8 mouse cellular contexts compared by ENCODE assay signal in genomic region chr6:126563898-126564297, GRCm38 (mm10). TPM values are rescaled to one million over a fixed set of nuclear protein-coding genes. Genes with fewer than 3 reads are reported as not detected.
DNase-seq lines count a peak whose midpoint lies in the region; ATAC-seq and TF ChIP-seq lines count a peak whose summit lies in the region.
"Had no signal": no experiment of that assay in that cellular context is flagged by ENCODE, and none has a peak within 500 bp of the region (broad histone marks: within the 10 kb centered on the region; RNA-seq: fewer than 3 reads in every experiment).

No protein-coding gene starts in this region.

- peaks cover 13% of the 10 kb centered on the region for H3K4me1 ChIP-seq in hindbrain, embryonic 15.5 days (replicated peaks)
- no peaks in the 10 kb centered on the region for H3K4me1 ChIP-seq in small intestine, adult 2 months (ENCODE audit: control insufficient read depth, insufficient read depth, insufficient read length, low read length)
- H3K4me1 ChIP-seq: lung, embryonic 15.5 days had no signal

- no peak overlapping the region for H3K4me2 ChIP-seq in hindbrain, embryonic 15.5 days
- H3K4me2 ChIP-seq: lung, embryonic 15.5 days had no signal

- H3K9me3 ChIP-seq in hindbrain, embryonic 15.5 days = no peaks in the 10 kb centered on the region
- H3K9me3 ChIP-seq: lung, embryonic 15.5 days had no signal

- in situ Hi-C loops in Patski (cut with MboI; ENCODE audit: low pct_unique_long_range_greater_than_20kb) = loop anchor here (5.0 to 25.0 kb wide), 3 partner anchors 143 to 773 kb away; no protein-coding TSS in a partner anchor

- 15% methylated on average over 7 of the region's 7 CpGs for WGBS in hindbrain, embryonic 15.5 days
- 15% methylated on average over 7 of the region's 7 CpGs for WGBS in small intestine, adult 2 months

- H3K27me3 ChIP-seq in Patski = no peaks in the 10 kb centered on the region
- no peaks in the 10 kb centered on the region for H3K27me3 ChIP-seq in hindbrain, embryonic 15.5 days
- H3K27me3 ChIP-seq in small intestine, adult 2 months (ENCODE audit: control insufficient read depth, insufficient read depth, low read length) = no peaks in the 10 kb centered on the region
- H3K27me3 ChIP-seq: lung, embryonic 15.5 days had no signal

- peak; percentile 98 for TF ChIP-seq CTCF in Patski (IDR thresholded peaks at IDR 0.05)
- TF ChIP-seq CTCF in small intestine, adult 2 months (IDR thresholded peaks at IDR 0.05; ENCODE audit: extremely low read depth, insufficient read length, insufficient replicate concordance, low read depth, low read length) = peak; percentile 70; the same call in 1 of the 2 replicates

- no peaks in the 10 kb centered on the region for H3K36me3 ChIP-seq in hindbrain, embryonic 15.5 days
- H3K36me3 ChIP-seq in small intestine, adult 2 months (ENCODE audit: control insufficient read depth, insufficient read depth, low read length) = no peaks in the 10 kb centered on the region
- H3K36me3 ChIP-seq: lung, embryonic 15.5 days had no signal

- peak; percentile 10 for ATAC-seq in Patski
- ATAC-seq in hindbrain, embryonic 15.5 days (ENCODE audit: low FRiP score, low read depth) = peak; percentile 73
- peak; percentile 98 for ATAC-seq in megakaryocyte progenitor cell, adult 5-6 weeks (replicated peaks; ENCODE audit: poor library complexity)

- TF ChIP-seq POLR2A in small intestine, adult 2 months (IDR thresholded peaks at IDR 0.05; ENCODE audit: low read depth, low read length) = no peak

- no peak overlapping the region for H3K27ac ChIP-seq in hindbrain, embryonic 15.5 days (replicated peaks)
- no peak overlapping the region for H3K27ac ChIP-seq in small intestine, adult 2 months (ENCODE audit: insufficient read depth, low read depth, low read length)
- H3K27ac ChIP-seq: lung, embryonic 15.5 days had no signal

- DNase-seq in Patski (ENCODE audit: low read depth, low spot score) = peak; percentile 72
- peak; percentile 91 for DNase-seq in cerebellum, adult 11-12 months
- peak; percentile 91 for DNase-seq in forelimb bud, embryonic 11.5 days (ENCODE audit: low read depth, low spot score)
- peak; percentile 83 to 84 for DNase-seq in layer of hippocampus, postnatal 36 days

- POLR2A ChIA-PET in Patski (lab: Charles Lee) = no interaction called here

- H3K4me3 ChIP-seq in hindbrain, embryonic 15.5 days = no peak overlapping the region
- H3K4me3 ChIP-seq in small intestine, adult 2 months (ENCODE audit: low read depth, low read length) = no peak overlapping the region
- H3K4me3 ChIP-seq: lung, embryonic 15.5 days had no signal

- CTCF ChIA-PET in Patski (lab: Charles Lee) = interaction anchor here (1.1 to 8.0 kb wide), 19 partner anchors 10 to 139 kb away, joined by 3 to 85 read pairs (median 5); no protein-coding TSS in a partner anchor

- no peak overlapping the region for H3K9ac ChIP-seq in hindbrain, embryonic 15.5 days
- H3K9ac ChIP-seq: lung, embryonic 15.5 days had no signal

RNA-seq across cellular contexts. Expression of gene Kcna5, which starts 28.7 kb away (rescaled TPM):
- 1.4 TPM for polyA plus RNA-seq in Patski (2021)
- 2.9 and 3.2 TPM in 2 replicates for polyA plus RNA-seq in hindbrain, embryonic 15.5 days (2015; fragmentation: Nextera tagmentation; extraction: Ambion mirVana)
- total RNA-seq in layer of hippocampus, postnatal 36 days (2021) = 1 to 10 TPM; 1.3 to 1.6 TPM
- not detected in 2 replicates for total RNA-seq in megakaryocyte progenitor cell, adult 5-6 weeks (2015)
- not detected in 2 replicates for total RNA-seq in megakaryocyte progenitor cell, adult 5-6 weeks (2017)
- polyA plus RNA-seq in small intestine, adult 2 months (2012; rRNA removed) = 0.47 and 0.63 TPM in 2 replicates

Comparison
In these comparisons a context has a peak if more than half of its experiments do, and no peak if none do; other contexts are left out.
1. ATAC-seq: peak in every context shown above with its lines; median percentile 98 in megakaryocyte progenitor cell, adult 5-6 weeks; 73 in hindbrain, embryonic 15.5 days; 10 in Patski.